Mouse (Mus musculus): Measurements from ENCODE around the gene Gm26727. TPM values are rescaled to one million over a fixed set of nuclear protein-coding genes. Genes with fewer than 3 reads are reported as not detected.
"Not testable (repeated sequence)": the region's sequence is repeated elsewhere in the genome, so short reads cannot be mapped to it uniquely, and the experiment has no call there.

Gene Gm26727
- not detected in 2 replicates for polyA plus RNA-seq (2015; fragmentation: Nextera tagmentation; extraction: Ambion mirVana)

DNA sequence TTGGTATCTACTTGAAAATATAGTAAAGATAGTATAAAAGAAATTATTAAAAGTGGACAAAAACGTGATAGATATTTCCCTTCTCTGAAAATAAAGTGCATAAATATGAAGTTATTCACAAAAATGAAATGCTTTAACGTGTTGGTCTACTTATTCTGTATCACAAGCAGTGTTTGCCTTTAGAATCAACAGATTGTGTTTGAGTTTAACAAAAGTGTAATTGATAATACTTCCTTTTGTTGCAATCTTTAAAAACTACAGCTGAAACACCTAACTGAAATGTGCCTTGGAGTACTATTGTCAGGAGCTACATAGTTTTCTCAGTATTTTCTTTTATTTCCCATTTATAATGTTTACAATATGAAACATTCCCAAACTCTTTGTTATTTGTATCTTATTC, at the start of gene Gm26727:
Gm26727 (minus strand) TSS at position 101 of the 400 bp plus-strand sequence.
- 52% methylated on average over 2 of the region's 2 CpGs for WGBS (ENCODE audit: insufficient replicate concordance)
- ATAC-seq = no peak
- no peak for DNase-seq

DNA sequence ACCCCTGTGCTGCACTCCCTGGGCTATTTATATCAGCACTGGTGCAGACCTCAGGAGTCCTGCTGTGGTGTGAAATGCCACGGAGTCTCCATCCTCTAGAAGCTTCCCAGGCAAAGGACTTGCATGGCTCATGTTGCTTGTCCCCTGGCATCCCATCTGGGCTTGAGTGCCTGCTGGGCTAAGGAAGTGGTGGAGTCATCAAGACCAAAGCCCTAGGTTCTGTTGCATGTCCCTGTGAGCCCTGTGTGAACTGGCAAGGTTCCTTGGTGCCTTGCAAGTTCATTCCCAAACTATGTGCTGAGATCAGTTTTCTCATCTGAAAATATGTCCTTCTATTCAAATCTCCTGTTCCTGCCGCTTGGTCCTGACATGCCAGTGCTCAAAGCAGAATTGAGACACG, 48.1 kb upstream of the Gm26727 start:
- Histone ChIP-seq H3K4me2 (ENCODE audit: low read depth, low read length) (no peak overlapping the region), H3K27ac (ENCODE audit: low read depth) (no peak overlapping the region), H3K27me3 (ENCODE audit: insufficient read depth, low read length) (no peaks in the 10 kb centered on the region), H3K36me3 (replicated peaks; ENCODE audit: insufficient read depth, low read length) (no peaks in the 10 kb centered on the region), H3K4me3 (ENCODE audit: low read depth, low read length) (no peak overlapping the region), H3K9ac (replicated peaks) (no peak overlapping the region), H3K9me3 (ENCODE audit: low read length) (no peaks in the 10 kb centered on the region), H3K4me1 (ENCODE audit: insufficient read depth) (no peaks in the 10 kb centered on the region)
- WGBS (ENCODE audit: insufficient replicate concordance) = 53% methylated on average over 3 of the region's 3 CpGs
- no peak for ATAC-seq
- DNase-seq = no peak
- TF ChIP-seq EP300 (IDR thresholded peaks at IDR 0.05; ENCODE audit: low read depth) = no peak
- TF ChIP-seq CTCF (IDR thresholded peaks at IDR 0.05; ENCODE audit: low read depth) = no peak

More for the DNA sequence above, at the start of gene Gm26727:
- H3K36me3 ChIP-seq (replicated peaks; ENCODE audit: insufficient read depth, low read length) = no peaks in the 10 kb centered on the region
- H3K4me2 ChIP-seq (ENCODE audit: low read depth, low read length) = no peak within 1 kb of the TSS
- TF ChIP-seq EP300 (IDR thresholded peaks at IDR 0.05; ENCODE audit: low read depth) = no peak
- no peak for TF ChIP-seq CTCF (IDR thresholded peaks at IDR 0.05; ENCODE audit: low read depth)
- H3K27ac ChIP-seq (ENCODE audit: low read depth) = no peak within 1 kb of the TSS
- no peak within 1 kb of the TSS for H3K9ac ChIP-seq (replicated peaks)
- H3K4me3 ChIP-seq (ENCODE audit: low read depth, low read length) = no peak within 1 kb of the TSS
- no peaks in the 10 kb centered on the region for H3K27me3 ChIP-seq (ENCODE audit: insufficient read depth, low read length)
- no peaks in the 10 kb centered on the region for H3K4me1 ChIP-seq (ENCODE audit: insufficient read depth)
- H3K9me3 ChIP-seq (ENCODE audit: low read length) = no peaks in the 10 kb centered on the region

DNA sequence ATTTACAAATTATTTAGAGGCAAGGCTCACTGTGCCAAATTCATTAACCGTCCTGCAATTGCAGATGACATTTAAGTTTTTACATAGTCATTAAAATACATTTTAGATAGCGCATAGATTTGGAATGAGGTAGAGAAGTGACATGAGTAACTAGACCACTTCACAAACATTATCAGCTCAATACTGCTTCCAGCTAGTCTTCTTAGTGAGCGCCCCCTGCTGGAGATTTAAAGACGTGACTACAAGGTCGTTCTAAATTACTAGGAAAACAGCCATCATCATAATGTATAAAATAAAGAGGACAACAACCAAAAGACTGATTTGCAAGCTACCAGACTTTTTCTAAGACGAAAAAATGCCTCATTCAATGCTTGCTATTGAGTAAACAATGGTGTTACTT, 44.8 kb upstream of the Gm26727 start:
- Histone ChIP-seq H3K4me1 (ENCODE audit: insufficient read depth) (no peaks in the 10 kb centered on the region), H3K9me3 (ENCODE audit: low read length) (no peaks in the 10 kb centered on the region), H3K9ac (replicated peaks) (no peak overlapping the region), H3K27me3 (ENCODE audit: insufficient read depth, low read length) (no peaks in the 10 kb centered on the region), H3K27ac (ENCODE audit: low read depth) (no peak overlapping the region), H3K4me2 (ENCODE audit: low read depth, low read length) (no peak overlapping the region), H3K4me3 (ENCODE audit: low read depth, low read length) (no peak overlapping the region), H3K36me3 (replicated peaks; ENCODE audit: insufficient read depth, low read length) (no peaks in the 10 kb centered on the region)
- 14% methylated on average over 6 of the region's 6 CpGs for WGBS (ENCODE audit: insufficient replicate concordance)
- no peak for TF ChIP-seq EP300 (IDR thresholded peaks at IDR 0.05; ENCODE audit: low read depth)
- TF ChIP-seq CTCF (IDR thresholded peaks at IDR 0.05; ENCODE audit: low read depth) = peak; percentile 64
- DNase-seq (peak; percentile 29), ATAC-seq (no peak)

DNA sequence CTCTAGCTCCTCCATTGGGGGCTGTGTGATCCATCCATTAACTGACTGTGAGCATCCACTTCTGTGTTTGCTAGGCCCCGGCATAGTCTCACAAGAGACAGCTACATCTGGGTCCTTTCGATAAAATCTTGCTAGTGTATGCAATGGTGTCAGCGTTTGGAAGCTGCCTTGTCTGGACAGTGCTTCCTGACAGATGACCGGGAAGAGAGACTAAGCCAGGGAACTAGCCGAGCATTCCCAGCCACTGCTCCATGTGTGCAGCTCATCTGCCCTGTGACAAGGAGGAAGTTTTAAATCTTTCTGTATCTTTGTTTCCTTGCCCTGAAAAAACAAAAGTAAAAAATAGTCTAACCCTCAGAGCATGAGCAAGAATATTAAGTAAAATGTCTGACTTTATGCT, 37.0 kb upstream of the Gm26727 start:
- H3K36me3 ChIP-seq (replicated peaks; ENCODE audit: insufficient read depth, low read length); H3K4me1 ChIP-seq (ENCODE audit: insufficient read depth); H3K27ac ChIP-seq (ENCODE audit: low read depth); H3K27me3 ChIP-seq (ENCODE audit: insufficient read depth, low read length); H3K4me2 ChIP-seq (ENCODE audit: low read depth, low read length); ATAC-seq; H3K4me3 ChIP-seq (ENCODE audit: low read depth, low read length); H3K9me3 ChIP-seq (ENCODE audit: low read length); H3K9ac ChIP-seq (replicated peaks); DNase-seq: not testable (repeated sequence)
- WGBS (ENCODE audit: insufficient replicate concordance) = 64% methylated on average over 5 of the region's 5 CpGs

DNA sequence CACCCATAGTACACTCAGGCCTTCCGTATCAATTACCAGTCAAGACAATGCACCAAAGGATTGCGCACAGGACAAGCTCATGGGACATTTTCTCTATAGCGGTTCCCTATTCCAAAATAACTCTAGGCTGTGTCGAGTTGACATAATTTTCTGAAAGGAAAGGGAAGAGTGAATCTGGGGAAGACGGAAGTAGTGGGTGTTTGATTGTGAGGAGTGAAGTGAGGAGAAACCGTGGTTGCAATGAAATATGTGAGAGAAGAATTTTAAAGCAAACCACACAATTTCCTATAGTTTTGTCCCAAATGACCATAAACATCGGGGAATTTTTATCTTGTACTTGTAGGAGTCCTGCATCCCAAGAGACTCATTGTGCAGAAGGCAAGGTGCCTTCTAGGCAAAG, 34.1 kb upstream of the Gm26727 start:
- H3K4me3 ChIP-seq (ENCODE audit: low read depth, low read length) = no peak overlapping the region
- 74% methylated on average over 7 of the region's 7 CpGs for WGBS (ENCODE audit: insufficient replicate concordance)
- no peaks in the 10 kb centered on the region for H3K4me1 ChIP-seq (ENCODE audit: insufficient read depth)
- no peaks in the 10 kb centered on the region for H3K27me3 ChIP-seq (ENCODE audit: insufficient read depth, low read length)
- DNase-seq (no peak), ATAC-seq (no peak)
- H3K27ac ChIP-seq (ENCODE audit: low read depth) = no peak overlapping the region
- H3K4me2 ChIP-seq (ENCODE audit: low read depth, low read length) = no peak overlapping the region
- TF ChIP-seq EP300 (IDR thresholded peaks at IDR 0.05; ENCODE audit: low read depth) = no peak
- no peak for TF ChIP-seq CTCF (IDR thresholded peaks at IDR 0.05; ENCODE audit: low read depth)
- no peaks in the 10 kb centered on the region for H3K36me3 ChIP-seq (replicated peaks; ENCODE audit: insufficient read depth, low read length)
- H3K9me3 ChIP-seq (ENCODE audit: low read length) = no peaks in the 10 kb centered on the region
- H3K9ac ChIP-seq (replicated peaks) = no peak overlapping the region

DNA sequence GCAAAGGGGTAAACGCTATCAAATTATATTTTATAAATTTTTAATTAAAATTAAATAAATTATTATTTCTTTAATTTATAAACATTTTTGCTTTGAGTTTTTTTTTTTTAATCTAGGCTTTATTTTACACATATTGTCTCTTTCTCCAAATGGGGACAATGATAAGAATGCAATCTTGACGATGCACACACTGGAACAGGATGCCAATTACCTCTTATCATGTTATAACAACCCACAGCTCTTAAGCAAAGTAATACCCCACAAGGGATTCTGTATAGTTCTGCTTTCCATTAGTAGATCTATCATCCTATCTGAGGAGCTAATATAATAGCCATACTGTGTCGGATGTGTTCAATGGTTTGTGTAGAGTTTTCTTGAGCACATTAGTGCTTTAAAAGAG, 27.9 kb upstream of the Gm26727 start:
- DNase-seq = no peak
- no peak overlapping the region for H3K4me2 ChIP-seq (ENCODE audit: low read depth, low read length)
- no peak overlapping the region for H3K4me3 ChIP-seq (ENCODE audit: low read depth, low read length)
- ATAC-seq = no peak
- WGBS (ENCODE audit: insufficient replicate concordance) = 63% methylated on average over 3 of the region's 3 CpGs
- H3K4me1 ChIP-seq (ENCODE audit: insufficient read depth) = no peaks in the 10 kb centered on the region
- H3K27ac ChIP-seq (ENCODE audit: low read depth) = no peak overlapping the region
- H3K36me3 ChIP-seq (replicated peaks; ENCODE audit: insufficient read depth, low read length) = no peaks in the 10 kb centered on the region
- H3K27me3 ChIP-seq (ENCODE audit: insufficient read depth, low read length) = no peaks in the 10 kb centered on the region
- no peak overlapping the region for H3K9ac ChIP-seq (replicated peaks)
- TF ChIP-seq CTCF (IDR thresholded peaks at IDR 0.05; ENCODE audit: low read depth) (no peak), EP300 (IDR thresholded peaks at IDR 0.05; ENCODE audit: low read depth) (no peak)
- H3K9me3 ChIP-seq (ENCODE audit: low read length) = no peaks in the 10 kb centered on the region

DNA sequence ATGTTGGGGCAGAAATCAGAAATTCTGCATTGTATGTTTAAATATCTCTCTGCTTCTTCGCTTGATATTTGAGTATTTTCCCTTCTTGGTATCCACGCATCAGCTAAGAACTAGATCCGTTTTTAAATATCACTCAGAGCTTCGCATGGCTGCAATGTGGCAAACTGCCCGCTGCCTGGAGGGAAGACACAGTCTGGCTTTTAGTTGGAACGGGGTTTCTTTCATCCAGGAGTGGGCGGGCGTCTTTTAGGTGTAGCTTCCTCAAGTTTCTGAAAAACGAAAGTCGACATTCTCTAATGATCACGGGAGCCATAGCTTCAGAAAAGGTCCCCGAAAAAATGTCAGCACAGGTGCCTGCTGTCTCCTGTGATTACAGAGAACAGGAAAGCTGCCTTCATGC, 14.2 kb upstream of the Gm26727 start:
- no peak overlapping the region for H3K4me3 ChIP-seq (ENCODE audit: low read depth, low read length)
- 67% methylated on average over 12 of the region's 12 CpGs for WGBS (ENCODE audit: insufficient replicate concordance)
- TF ChIP-seq EP300 (IDR thresholded peaks at IDR 0.05; ENCODE audit: low read depth) (no peak), CTCF (IDR thresholded peaks at IDR 0.05; ENCODE audit: low read depth) (no peak)
- no peak overlapping the region for H3K4me2 ChIP-seq (ENCODE audit: low read depth, low read length)
- H3K27ac ChIP-seq (ENCODE audit: low read depth) = no peak overlapping the region
- no peaks in the 10 kb centered on the region for H3K9me3 ChIP-seq (ENCODE audit: low read length)
- H3K4me1 ChIP-seq (ENCODE audit: insufficient read depth) = no peaks in the 10 kb centered on the region
- DNase-seq = no peak
- H3K9ac ChIP-seq (replicated peaks) = no peak overlapping the region
- no peaks in the 10 kb centered on the region for H3K27me3 ChIP-seq (ENCODE audit: insufficient read depth, low read length)
- no peak for ATAC-seq
- H3K36me3 ChIP-seq (replicated peaks; ENCODE audit: insufficient read depth, low read length) = no peaks in the 10 kb centered on the region

Measured in liver, postnatal 0 days (tissue).